Mouse (Mus musculus): ENCODE data around the gene Cdk15.

DNA sequence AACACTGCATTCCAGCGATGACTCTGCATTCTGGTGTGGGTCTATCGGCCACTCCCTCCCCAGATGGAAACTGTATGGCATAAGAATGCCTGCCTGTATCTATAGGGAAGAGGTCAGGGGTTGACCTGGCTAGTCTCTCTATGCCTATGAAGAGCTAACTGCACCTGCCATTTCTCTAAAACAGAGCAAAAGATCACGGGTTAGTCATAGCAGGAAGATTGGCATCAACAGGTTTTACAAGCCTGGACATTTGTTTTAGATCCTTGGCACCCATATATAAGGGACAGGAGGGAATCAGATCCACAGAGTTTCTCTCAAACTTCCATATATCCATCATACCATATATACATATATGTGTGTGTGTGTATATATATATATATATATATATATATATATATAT lies 127.7 kb downstream of the Cdk15 start:
- no peak for TF ChIP-seq POLR2A (IDR thresholded peaks at IDR 0.05; ENCODE audit: insufficient read length, low read depth)
- TF ChIP-seq SRF (IDR thresholded peaks at IDR 0.05; ENCODE audit: control insufficient read depth, insufficient read length, low read depth): no peak
- peak; percentile 76 to 86 (median 81) for TF ChIP-seq MYOD1 (IDR thresholded peaks at IDR 0.05; ENCODE audit: control insufficient read depth in 1 of 3, insufficient read length in 2 of 3, low read depth in 2 of 3)
- TF ChIP-seq TCF3 (IDR thresholded peaks at IDR 0.05; ENCODE audit: insufficient read length, low read depth): no peak
- no peak for TF ChIP-seq MAX (IDR thresholded peaks at IDR 0.05; ENCODE audit: low read depth)
- TF ChIP-seq TCF12 (IDR thresholded peaks at IDR 0.05; ENCODE audit: insufficient read depth, poor library complexity, severe bottlenecking): no peak
- TF ChIP-seq USF1 (IDR thresholded peaks at IDR 0.05; ENCODE audit: low read depth): no peak
- TF ChIP-seq CEBPB (IDR thresholded peaks at IDR 0.05; ENCODE audit: insufficient read depth, poor library complexity, severe bottlenecking): no peak
- TF ChIP-seq MYOG (IDR thresholded peaks at IDR 0.05; ENCODE audit: control insufficient read depth in 1 of 3, insufficient read depth in 1 of 3, insufficient read length in 2 of 3, low read depth in 2 of 3): no peak
